Mouse (Mus musculus): Measurements from ENCODE around the gene Rpia. TPM values are rescaled to one million over a fixed set of nuclear protein-coding genes. Genes with fewer than 3 reads are reported as not detected.
"Not testable (repeated sequence)": the region's sequence is repeated elsewhere in the genome, so short reads cannot be mapped to it uniquely, and the experiment has no call there.

The Rpia gene
- total RNA-seq (2021): 10 to 100 TPM; 10.4 to 12.0 TPM
- long read RNA-seq, experiment 1: 0 reads
- long read RNA-seq, experiment 2: 0 reads

- DNase-seq: peak; percentile 99
- intact Hi-C loops (cut with DNase I): no loop called here
Observed at GRCm38 (mm10) chr6:70791824-70792535, at the start of gene Rpia. TSS of gene Rpia (minus strand) at chr6:70792232.

GRCm38 (mm10) chr6:70840281-70840680, 48.2 kb upstream of the Rpia start:
- no peak for DNase-seq
- intact Hi-C loops (cut with DNase I): no loop called here

GRCm38 (mm10) chr6:70838532-70838931, 46.5 kb upstream of the Rpia start:
- intact Hi-C loops (cut with DNase I): no loop called here

GRCm38 (mm10) chr6:70837297-70837696, 45.3 kb upstream of the Rpia start:
- no peak for DNase-seq
- intact Hi-C loops (cut with DNase I): no loop called here

More at GRCm38 (mm10) chr6:70838532-70838931, 46.5 kb upstream of the Rpia start:
- DNase-seq: no peak

- no peak for DNase-seq
Observed at GRCm38 (mm10) chr6:70831179-70831839, 39.3 kb upstream of the Rpia start.

GRCm38 (mm10) chr6:70830552-70830951, 38.5 kb upstream of the Rpia start:
- no peak for DNase-seq
- intact Hi-C loops (cut with DNase I): no loop called here

More at GRCm38 (mm10) chr6:70831179-70831839, 39.3 kb upstream of the Rpia start:
- intact Hi-C loops (cut with DNase I): no loop called here

- DNase-seq: no peak
- intact Hi-C loops (cut with DNase I): no loop called here
Observed at GRCm38 (mm10) chr6:70829451-70829850, 37.4 kb upstream of the Rpia start.

GRCm38 (mm10) chr6:70824987-70825337, 32.9 kb upstream of the Rpia start:
- DNase-seq: no peak
- intact Hi-C loops (cut with DNase I): no loop called here

GRCm38 (mm10) chr6:70824085-70824986, 32.3 kb upstream of the Rpia start:
- intact Hi-C loops (cut with DNase I): no loop called here
- DNase-seq: peak; percentile 65 to 70

- DNase-seq; intact Hi-C loops (cut with DNase I): not testable (repeated sequence)
Observed at GRCm38 (mm10) chr6:70823277-70823676, 31.2 kb upstream of the Rpia start.

GRCm38 (mm10) chr6:70822386-70822910, 30.4 kb upstream of the Rpia start:
- intact Hi-C loops (cut with DNase I): no loop called here
- no peak for DNase-seq

- intact Hi-C loops (cut with DNase I): no loop called here
Observed at GRCm38 (mm10) chr6:70821566-70821965, 29.5 kb upstream of the Rpia start.

GRCm38 (mm10) chr6:70815471-70815870, 23.4 kb upstream of the Rpia start:
- intact Hi-C loops (cut with DNase I): no loop called here
- DNase-seq: no peak

More at GRCm38 (mm10) chr6:70821566-70821965, 29.5 kb upstream of the Rpia start:
- no peak for DNase-seq

GRCm38 (mm10) chr6:70814629-70814950, 22.6 kb upstream of the Rpia start:
- intact Hi-C loops (cut with DNase I): loop anchor here (5.0 kb wide), 1 partner anchor 33 kb away; no protein-coding TSS in a partner anchor
- DNase-seq: no peak

GRCm38 (mm10) chr6:70813921-70814628, 22.0 kb upstream of the Rpia start:
- intact Hi-C loops (cut with DNase I): loop anchor here (5.0 kb wide), 1 partner anchor 33 kb away; no protein-coding TSS in a partner anchor
- no peak for DNase-seq

GRCm38 (mm10) chr6:70812526-70812895, 20.5 kb upstream of the Rpia start:
- no peak for DNase-seq
- intact Hi-C loops (cut with DNase I): loop anchor here (1.0 to 5.0 kb wide), 2 partner anchors 35 to 69 kb away; no protein-coding TSS in a partner anchor

GRCm38 (mm10) chr6:70811557-70812525, 19.8 kb upstream of the Rpia start:
- intact Hi-C loops (cut with DNase I): loop anchor here (1.0 to 5.0 kb wide), 2 partner anchors 35 to 69 kb away; no protein-coding TSS in a partner anchor
- peak; percentile 83 to 88 for DNase-seq

GRCm38 (mm10) chr6:70810524-70810923, 18.5 kb upstream of the Rpia start:
- DNase-seq: no peak
- intact Hi-C loops (cut with DNase I): loop anchor here (5.0 kb wide), 1 partner anchor 37 kb away; no protein-coding TSS in a partner anchor

- DNase-seq: no peak
- intact Hi-C loops (cut with DNase I): loop anchor here (10.0 kb wide), 1 partner anchor 318 kb away; no protein-coding TSS in a partner anchor
Observed at GRCm38 (mm10) chr6:70806514-70806912, 14.5 kb upstream of the Rpia start.

All from heart, postnatal 14 days (tissue).